Mouse (Mus musculus) liver, adult 2 months (tissue): ENCODE measurements around the gene Abca8a. TPM values are rescaled to one million over a fixed set of nuclear protein-coding genes. Genes with fewer than 3 reads are reported as not detected.

ENCODE experiments used
- DNase-seq: peaks from one replicate; pipeline ENCODE4 v3.0.0-alpha.2; 2011; ENCODE audit warnings: low read depth, low spot score; ENCODE audit errors: extremely low read depth
- H3K27ac ChIP-seq: fragments of 200-500 bp; replicated peaks from 2 replicates; pipeline ENCODE4 v1.5.1; 2012; ENCODE audit warnings: low read depth, mild to moderate bottlenecking, control low read depth, inconsistent platforms, low read length; ENCODE audit not compliant: insufficient read depth
- H3K27me3 ChIP-seq: fragments of 200-500 bp; 2 replicates; pipeline ENCODE4 v1.6.1; 2012; ENCODE audit warnings: mild to moderate bottlenecking, moderate library complexity, low read length, inconsistent platforms; ENCODE audit not compliant: control insufficient read depth, insufficient read depth
- H3K36me3 ChIP-seq: fragments of 200-500 bp; 2 replicates; pipeline ENCODE4 v1.6.1; 2012; ENCODE audit warnings: low read length, inconsistent platforms; ENCODE audit not compliant: control insufficient read depth, insufficient read depth
- H3K4me1 ChIP-seq: fragments of 200-500 bp; 2 replicates; pipeline ENCODE4 v1.6.1; 2011; ENCODE audit warnings: low read length; ENCODE audit not compliant: control insufficient read depth, insufficient read depth
- H3K4me3 ChIP-seq: fragments of 200-500 bp; 2 replicates; pipeline ENCODE4 v1.5.1; 2011; ENCODE audit warnings: low read depth, mild to moderate bottlenecking, control low read depth, low read length, moderate library complexity; ENCODE audit not compliant: insufficient read depth
- H3K79me2 ChIP-seq: fragments of 200-500 bp; 2 replicates; pipeline ENCODE4 v1.6.1; 2012; ENCODE audit warnings: inconsistent platforms, mild to moderate bottlenecking, low read length, moderate library complexity; ENCODE audit not compliant: control insufficient read depth, insufficient read depth
- H3K9ac ChIP-seq: fragments of 200-500 bp; 2 replicates; pipeline ENCODE4 v1.6.1; 2012; ENCODE audit warnings: low read depth, mild to moderate bottlenecking, control low read depth, inconsistent platforms, low read length
- CTCF ChIP-seq: fragments of 200-500 bp; IDR thresholded peaks from 2 replicates; pipeline ENCODE4 v1.5.1; 2011; ENCODE audit warnings: low read depth, low read length, control low read depth
- POLR2A ChIP-seq: fragments of 200-500 bp; IDR thresholded peaks from 2 replicates; pipeline ENCODE4 v1.6.1; 2011; ENCODE audit warnings: low read length, control low read depth; ENCODE audit not compliant: insufficient read depth; ENCODE audit errors: extremely low read depth
- WGBS: fragments of 180-500 bp; shearing (Covaris S2); methylation state at CpG from one replicate; pipeline ENCODE4 v1.1.7; 2018; 5-methylcytosine and 5-hydroxymethylcytosine counted together
- polyA plus RNA-seq: library from polyadenylated mRNA; depleted of rRNA; stranded (reverse); fragments of >200 nt; gene quantifications from 2 replicates; pipeline ENCODE4 v1.2.3, GENCODE M21; 2012
- total RNA-seq: library from RNA; depleted of rRNA; stranded (reverse); fragments of >200 nt; gene quantifications from 2 replicates; pipeline ENCODE4 v1.2.3, GENCODE M21; 2014

Abca8a gene
- total and polyA plus RNA-seq, 2 experiments: 24.0 to 146 TPM

GRCm38 (mm10) chr11:110060127-110060526 lies 35.7 kb downstream of the Abca8a start:
- no peak overlapping the region for H3K9ac ChIP-seq
- 21% methylated on average over 2 of the region's 2 CpGs for WGBS
- H3K4me1 ChIP-seq: peaks cover 8% of the 10 kb centered on the region
- no peaks in the 10 kb centered on the region for H3K27me3 ChIP-seq
- peak; percentile 97 for DNase-seq
- H3K79me2 ChIP-seq: no peaks in the 10 kb centered on the region
- H3K4me3 ChIP-seq: no peak overlapping the region
- peaks cover 43% of the 10 kb centered on the region for H3K36me3 ChIP-seq
- H3K27ac ChIP-seq: no peak overlapping the region
- no peak for TF ChIP-seq CTCF

GRCm38 (mm10) chr11:110053681-110054080 lies 42.1 kb downstream of the Abca8a start:
- no peak for TF ChIP-seq CTCF
- no peak for TF ChIP-seq POLR2A
- Histone ChIP-seq H3K27me3 (no peaks in the 10 kb centered on the region), H3K4me1 (no peaks in the 10 kb centered on the region), H3K36me3 (peaks cover 48% of the 10 kb centered on the region), H3K4me3 (no peak overlapping the region), H3K9ac (no peak overlapping the region), H3K79me2 (no peaks in the 10 kb centered on the region), H3K27ac (no peak overlapping the region)
- 85% methylated on average over 3 of the region's 3 CpGs for WGBS
- DNase-seq: no peak

- H3K4me1 ChIP-seq: peaks cover 8% of the 10 kb centered on the region
- no peak for TF ChIP-seq CTCF
- TF ChIP-seq POLR2A: no peak
- H3K4me3 ChIP-seq: no peak overlapping the region
- H3K27ac ChIP-seq: peak overlapping the region; percentile 51
- peak; percentile 98 for DNase-seq
- H3K27me3 ChIP-seq: no peaks in the 10 kb centered on the region
- H3K36me3 ChIP-seq: peaks cover 39% of the 10 kb centered on the region
- WGBS: 32% methylated on average over 2 of the region's 2 CpGs
- 0 out of 2 replicates have a peak overlapping the region, but pooled peaks have one; percentile 18 for H3K9ac ChIP-seq
- no peaks in the 10 kb centered on the region for H3K79me2 ChIP-seq
Observed at GRCm38 (mm10) chr11:110037795-110038194, 58.0 kb downstream of the Abca8a start.

GRCm38 (mm10) chr11:110028913-110029695 lies 66.7 kb downstream of the Abca8a start:
- peak; percentile 93 for DNase-seq
- H3K4me1 ChIP-seq: peaks cover 13% of the 10 kb centered on the region
- H3K27me3 ChIP-seq: no peaks in the 10 kb centered on the region
- H3K79me2 ChIP-seq: no peaks in the 10 kb centered on the region
- H3K27ac ChIP-seq: peak overlapping the region; percentile 84
- 20% methylated on average over 7 of the region's 7 CpGs for WGBS
- H3K9ac ChIP-seq: peak overlapping the region; percentile 24
- peak overlapping the region; percentile 7; the same call in 1 of the 2 replicates for H3K4me3 ChIP-seq
- TF ChIP-seq CTCF (no peak), POLR2A (no peak)
- H3K36me3 ChIP-seq: peaks cover 47% of the 10 kb centered on the region

- Histone ChIP-seq H3K27ac (peak overlapping the region; percentile 98), H3K79me2 (no peaks in the 10 kb centered on the region), H3K36me3 (no peaks in the 10 kb centered on the region), H3K9ac (no peak overlapping the region), H3K4me3 (no peak overlapping the region), H3K4me1 (peaks cover 5% of the 10 kb centered on the region; the same call in 1 of the 2 replicates), H3K27me3 (no peaks in the 10 kb centered on the region)
- WGBS: 7% methylated on average over 2 of the region's 2 CpGs
- TF ChIP-seq CTCF: no peak
- TF ChIP-seq POLR2A: no peak
- DNase-seq: peak; percentile 100
Observed at GRCm38 (mm10) chr11:110010836-110011546, 84.8 kb downstream of the Abca8a start.

- Histone ChIP-seq H3K79me2 (peaks cover 8% of the 10 kb centered on the region; the same call in 1 of the 2 replicates), H3K27ac (peak within 1 kb of the TSS; percentile 95), H3K27me3 (no peaks in the 10 kb centered on the region), H3K4me3 (peak within 1 kb of the TSS; percentile 69), H3K9ac (peak within 1 kb of the TSS; percentile 87), H3K36me3 (no peaks in the 10 kb centered on the region), H3K4me1 (peaks cover 15% of the 10 kb centered on the region)
- DNase-seq: peak; percentile 96
- TF ChIP-seq POLR2A: no peak
- no peak for TF ChIP-seq CTCF
- WGBS: under 1% methylated on average over 15 of the region's 15 CpGs
Observed at GRCm38 (mm10) chr11:109995624-109996023, 100.2 kb downstream of the Abca8a start, which contains the start of gene Abca8b. Gene Abca8b (minus strand): TSS chr11:109995845.
